Mouse (Mus musculus): ENCODE results near the gene Aars2. TPM values are rescaled to one million over a fixed set of nuclear protein-coding genes. Genes with fewer than 3 reads are reported as not detected.

Aars2 gene
- total and polyA plus RNA-seq, 2 experiments from 2014 or later, result 15.0 to 25.6 TPM

- Histone ChIP-seq H3K4me3 (ENCODE audit: low read depth, low read length) (peak overlapping the region; percentile 32), H3K9me3 (replicated peaks; ENCODE audit: control insufficient read depth, low read length) (no peaks in the 10 kb centered on the region), H3K36me3 (replicated peaks; ENCODE audit: control insufficient read depth, insufficient read depth, low read length) (no peaks in the 10 kb centered on the region), H3K4me1 (ENCODE audit: control insufficient read depth, insufficient read depth) (peaks cover 25% of the 10 kb centered on the region), H3K27ac (ENCODE audit: low read depth) (no peak overlapping the region), H3K27me3 (ENCODE audit: control insufficient read depth, insufficient read depth, low read length) (peaks cover 98% of the 10 kb centered on the region), H3K4me2 (ENCODE audit: low read depth, low read length) (peak overlapping the region; percentile 54), H3K9ac (replicated peaks; ENCODE audit: low read depth, low read length) (no peak overlapping the region)
- no peak for TF ChIP-seq EP300 (IDR thresholded peaks at IDR 0.05; ENCODE audit: low read depth)
- TF ChIP-seq CTCF (IDR thresholded peaks at IDR 0.05; ENCODE audit: low read depth), result no peak
- no peak for ATAC-seq (ENCODE audit: insufficient read depth, low read depth)
- no peak for DNase-seq (ENCODE audit: low spot score)
- WGBS, result 7% methylated on average over 74 of the region's 74 CpGs
Observed at GRCm38 (mm10) chr17:45545278-45545961, 38.8 kb downstream of the Aars2 start.

GRCm38 (mm10) chr17:45546941-45547340 lies 40.3 kb downstream of the Aars2 start:
- Histone ChIP-seq H3K4me2 (ENCODE audit: low read depth, low read length) (no peak overlapping the region), H3K4me3 (ENCODE audit: low read depth, low read length) (no peak overlapping the region), H3K36me3 (replicated peaks; ENCODE audit: control insufficient read depth, insufficient read depth, low read length) (no peaks in the 10 kb centered on the region), H3K4me1 (ENCODE audit: control insufficient read depth, insufficient read depth) (peaks cover 25% of the 10 kb centered on the region), H3K9ac (replicated peaks; ENCODE audit: low read depth, low read length) (no peak overlapping the region), H3K27me3 (ENCODE audit: control insufficient read depth, insufficient read depth, low read length) (peaks cover 95% of the 10 kb centered on the region), H3K9me3 (replicated peaks; ENCODE audit: control insufficient read depth, low read length) (no peaks in the 10 kb centered on the region), H3K27ac (ENCODE audit: low read depth) (no peak overlapping the region)
- DNase-seq (ENCODE audit: low spot score), result no peak
- WGBS, result 65% methylated on average over 16 of the region's 16 CpGs
- ATAC-seq (ENCODE audit: insufficient read depth, low read depth), result no peak
- TF ChIP-seq CTCF (IDR thresholded peaks at IDR 0.05; ENCODE audit: low read depth) (no peak), EP300 (IDR thresholded peaks at IDR 0.05; ENCODE audit: low read depth) (no peak)

DNA sequence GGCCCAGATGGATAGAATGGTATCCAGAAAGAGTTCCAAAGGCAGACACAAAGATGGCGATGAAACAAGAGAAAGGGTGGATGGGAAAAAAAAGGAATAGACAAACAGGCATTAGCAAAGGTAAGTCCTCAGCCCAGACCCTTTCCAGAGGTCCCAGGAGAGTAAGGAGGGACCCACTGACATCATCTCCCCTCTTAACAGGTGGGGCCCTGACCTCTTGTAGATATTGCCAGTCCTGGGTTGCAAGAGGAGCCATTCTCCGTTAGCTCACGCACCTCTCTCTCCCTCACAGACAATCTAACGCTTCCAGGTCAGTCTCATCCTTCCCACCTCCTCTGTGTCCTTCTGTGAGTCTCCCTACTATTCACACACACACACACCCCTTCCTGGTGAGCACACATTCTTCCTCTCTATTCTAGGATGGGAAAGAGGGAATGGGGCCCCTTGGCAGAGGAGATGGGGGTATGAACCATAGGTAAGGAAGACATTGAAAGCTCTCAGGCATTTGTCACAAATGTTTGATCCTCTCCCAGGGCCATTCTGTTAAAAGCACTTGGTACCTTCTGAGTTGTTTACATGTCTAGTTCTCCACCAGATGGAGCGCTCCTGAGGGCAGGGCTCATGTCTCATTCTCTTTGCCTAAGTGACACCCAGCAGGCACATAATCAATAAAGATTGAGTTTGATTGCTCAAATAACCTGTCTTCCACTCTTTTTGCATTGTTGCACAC lies 41.0 kb downstream of the Aars2 start:
- peaks cover 25% of the 10 kb centered on the region for H3K4me1 ChIP-seq (ENCODE audit: control insufficient read depth, insufficient read depth)
- no peak for ATAC-seq (ENCODE audit: insufficient read depth, low read depth)
- WGBS, result 64% methylated on average over 5 of the region's 5 CpGs
- no peak for TF ChIP-seq CTCF (IDR thresholded peaks at IDR 0.05; ENCODE audit: low read depth)
- TF ChIP-seq EP300 (IDR thresholded peaks at IDR 0.05; ENCODE audit: low read depth), result no peak
- peaks cover 88% of the 10 kb centered on the region for H3K27me3 ChIP-seq (ENCODE audit: control insufficient read depth, insufficient read depth, low read length)
- no peak overlapping the region for H3K9ac ChIP-seq (replicated peaks; ENCODE audit: low read depth, low read length)
- H3K4me2 ChIP-seq (ENCODE audit: low read depth, low read length), result no peak overlapping the region
- DNase-seq (ENCODE audit: low spot score), result no peak
- no peak overlapping the region for H3K27ac ChIP-seq (ENCODE audit: low read depth)
- H3K36me3 ChIP-seq (replicated peaks; ENCODE audit: control insufficient read depth, insufficient read depth, low read length), result no peaks in the 10 kb centered on the region
- no peaks in the 10 kb centered on the region for H3K9me3 ChIP-seq (replicated peaks; ENCODE audit: control insufficient read depth, low read length)
- H3K4me3 ChIP-seq (ENCODE audit: low read depth, low read length), result no peak overlapping the region

DNA sequence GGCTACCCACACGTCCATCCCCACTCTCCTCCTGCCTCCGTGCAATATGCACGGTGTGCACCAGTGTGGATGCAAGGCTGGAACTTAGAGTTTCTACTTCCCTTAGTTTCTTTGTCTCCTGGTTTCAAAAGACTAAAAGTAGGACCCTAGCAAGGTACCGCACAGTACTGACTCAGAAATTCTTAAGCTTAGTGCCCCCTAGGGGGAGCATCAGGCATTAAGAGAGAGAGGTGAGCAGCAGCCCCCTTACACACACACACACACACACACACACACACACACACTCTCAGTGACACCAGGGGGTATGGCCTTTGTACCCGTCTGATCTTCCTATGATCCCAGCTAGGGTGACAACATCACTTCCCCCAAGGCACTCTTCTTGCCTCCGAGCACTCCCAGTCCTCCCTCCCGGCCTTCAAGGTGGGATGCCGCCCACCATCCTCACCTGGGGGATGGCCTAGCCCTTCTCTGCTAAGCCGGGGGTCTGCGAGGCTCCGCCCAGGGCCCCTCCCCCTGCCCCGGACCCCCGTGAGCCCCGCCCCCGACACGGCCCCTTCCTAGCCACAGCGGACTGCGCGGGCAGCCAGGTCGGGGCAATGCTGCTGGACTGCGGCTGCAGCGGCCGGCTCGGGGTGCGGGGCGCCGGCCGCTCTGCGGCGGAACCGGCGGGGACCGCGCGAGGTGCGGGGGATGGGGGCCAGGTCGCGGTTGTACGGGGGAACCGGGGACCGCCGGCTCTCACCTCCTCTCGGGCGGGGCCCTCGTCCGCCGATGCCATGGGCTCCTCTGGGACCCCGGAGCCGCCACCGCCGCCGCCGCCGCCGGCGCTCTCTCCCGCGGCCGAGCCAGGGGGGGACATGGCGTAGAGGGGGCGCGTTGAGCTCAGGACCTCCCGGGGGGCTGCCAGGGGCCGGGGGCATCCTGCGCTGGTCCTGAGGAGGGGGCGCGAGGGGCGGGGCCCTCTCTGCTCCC lies 42.2 kb downstream of the Aars2 start:
- Histone ChIP-seq H3K36me3 (replicated peaks; ENCODE audit: control insufficient read depth, insufficient read depth, low read length) (no peaks in the 10 kb centered on the region), H3K9ac (replicated peaks; ENCODE audit: low read depth, low read length) (peak overlapping the region; percentile 50), H3K27ac (ENCODE audit: low read depth) (no peak overlapping the region), H3K4me2 (ENCODE audit: low read depth, low read length) (peak overlapping the region; percentile 99), H3K4me3 (ENCODE audit: low read depth, low read length) (peak overlapping the region; percentile 62), H3K9me3 (replicated peaks; ENCODE audit: control insufficient read depth, low read length) (no peaks in the 10 kb centered on the region), H3K4me1 (ENCODE audit: control insufficient read depth, insufficient read depth) (peaks cover 25% of the 10 kb centered on the region), H3K27me3 (ENCODE audit: control insufficient read depth, insufficient read depth, low read length) (peaks cover 77% of the 10 kb centered on the region)
- no peak; the same call in 1 of the 2 replicates for ATAC-seq (ENCODE audit: insufficient read depth, low read depth)
- no peak for DNase-seq (ENCODE audit: low spot score)
- TF ChIP-seq CTCF (IDR thresholded peaks at IDR 0.05; ENCODE audit: low read depth), result peak; percentile 9; the same call in 1 of the 2 replicates
- no peak for TF ChIP-seq EP300 (IDR thresholded peaks at IDR 0.05; ENCODE audit: low read depth)
- WGBS, result 5% methylated on average over 49 of the region's 68 CpGs

GRCm38 (mm10) chr17:45549617-45550181 lies 43.1 kb downstream of the Aars2 start, which contains the start of gene Tmem151b:
Gene Tmem151b (minus strand): TSS chr17:45549677.
- Histone ChIP-seq H3K9me3 (replicated peaks; ENCODE audit: control insufficient read depth, low read length) (no peaks in the 10 kb centered on the region), H3K27me3 (ENCODE audit: control insufficient read depth, insufficient read depth, low read length) (peaks cover 69% of the 10 kb centered on the region), H3K9ac (replicated peaks; ENCODE audit: low read depth, low read length) (peak within 1 kb of the TSS; percentile 50), H3K36me3 (replicated peaks; ENCODE audit: control insufficient read depth, insufficient read depth, low read length) (no peaks in the 10 kb centered on the region), H3K4me2 (ENCODE audit: low read depth, low read length) (peak within 1 kb of the TSS; percentile 99), H3K4me3 (ENCODE audit: low read depth, low read length) (peak within 1 kb of the TSS; percentile 62), H3K27ac (ENCODE audit: low read depth) (no peak within 1 kb of the TSS), H3K4me1 (ENCODE audit: control insufficient read depth, insufficient read depth) (peaks cover 22% of the 10 kb centered on the region)
- TF ChIP-seq EP300 (IDR thresholded peaks at IDR 0.05; ENCODE audit: low read depth) (no peak), CTCF (IDR thresholded peaks at IDR 0.05; ENCODE audit: low read depth) (no peak)
- no peak for DNase-seq (ENCODE audit: low spot score)
- WGBS, result 2% methylated on average over 11 of the region's 29 CpGs
- no peak for ATAC-seq (ENCODE audit: insufficient read depth, low read depth)
